Mouse (Mus musculus): ENCODE results near the gene Eif5. TPM values are rescaled to one million over a fixed set of nuclear protein-coding genes. Genes with fewer than 3 reads are reported as not detected.

The Eif5 gene
- polyA plus RNA-seq, 1 experiment from 2014 or later = 404 TPM

Other genes starting within 250 kb of the Eif5 start
- 20.1 and 26.7 TPM in 2 replicates for gene Cdc42bpb, start 160.3 kb upstream of the Eif5 start, polyA plus RNA-seq (2015; fragmentation: Nextera tagmentation; extraction: Ambion mirVana)
- 0.45 and 1.6 TPM in 2 replicates for gene Lbhd2, start 131.2 kb upstream of the Eif5 start, polyA plus RNA-seq (2015; fragmentation: Nextera tagmentation; extraction: Ambion mirVana)
- 8.0 and 15.1 TPM in 2 replicates for gene Exoc3l4, start 121.0 kb upstream of the Eif5 start, polyA plus RNA-seq (2015; fragmentation: Nextera tagmentation; extraction: Ambion mirVana)
- 4.8 and 8.1 TPM in 2 replicates for gene Tnfaip2, start 95.5 kb upstream of the Eif5 start, polyA plus RNA-seq (2015; fragmentation: Nextera tagmentation; extraction: Ambion mirVana)
- gene Gm266, start 52.2 kb upstream of the Eif5 start, polyA plus RNA-seq (2015; fragmentation: Nextera tagmentation; extraction: Ambion mirVana) = 2.0 and 5.2 TPM in 2 replicates
- gene Mark3, start 36.5 kb downstream of the Eif5 start, polyA plus RNA-seq (2015; fragmentation: Nextera tagmentation; extraction: Ambion mirVana) = 25.8 and 30.4 TPM in 2 replicates
- 315 and 319 TPM in 2 replicates for gene Ckb, start 134.3 kb downstream of the Eif5 start, polyA plus RNA-seq (2015; fragmentation: Nextera tagmentation; extraction: Ambion mirVana)
- 6.1 and 9.0 TPM in 2 replicates for gene Trmt61a, start 140.1 kb downstream of the Eif5 start, polyA plus RNA-seq (2015; fragmentation: Nextera tagmentation; extraction: Ambion mirVana)
- gene Bag5, start 175.2 kb downstream of the Eif5 start, polyA plus RNA-seq (2015; fragmentation: Nextera tagmentation; extraction: Ambion mirVana) = 36.2 and 39.9 TPM in 2 replicates
- 41.3 and 41.5 TPM in 2 replicates for gene Apopt1, start 175.2 kb downstream of the Eif5 start, polyA plus RNA-seq (2015; fragmentation: Nextera tagmentation; extraction: Ambion mirVana)
- gene Klc1, start 220.8 kb downstream of the Eif5 start, polyA plus RNA-seq (2015; fragmentation: Nextera tagmentation; extraction: Ambion mirVana) = 105 and 126 TPM in 2 replicates

Data from heart, embryonic 15.5 days (tissue).